Mouse (Mus musculus): ENCODE measurements around the gene Kif1a.
A peak's percentile ranks its signal among the peaks of the same experiment; 100 is the strongest.

The Kif1a gene

GRCm38 (mm10) chr1:93092582-93092981 is 9.2 kb downstream of the Kif1a start:
- DNase-seq, result no peak

- peak; percentile 28 for DNase-seq
These were observed 16.6 kb downstream of the Kif1a start for GRCm38 (mm10) chr1:93085136-93085535.

DNA sequence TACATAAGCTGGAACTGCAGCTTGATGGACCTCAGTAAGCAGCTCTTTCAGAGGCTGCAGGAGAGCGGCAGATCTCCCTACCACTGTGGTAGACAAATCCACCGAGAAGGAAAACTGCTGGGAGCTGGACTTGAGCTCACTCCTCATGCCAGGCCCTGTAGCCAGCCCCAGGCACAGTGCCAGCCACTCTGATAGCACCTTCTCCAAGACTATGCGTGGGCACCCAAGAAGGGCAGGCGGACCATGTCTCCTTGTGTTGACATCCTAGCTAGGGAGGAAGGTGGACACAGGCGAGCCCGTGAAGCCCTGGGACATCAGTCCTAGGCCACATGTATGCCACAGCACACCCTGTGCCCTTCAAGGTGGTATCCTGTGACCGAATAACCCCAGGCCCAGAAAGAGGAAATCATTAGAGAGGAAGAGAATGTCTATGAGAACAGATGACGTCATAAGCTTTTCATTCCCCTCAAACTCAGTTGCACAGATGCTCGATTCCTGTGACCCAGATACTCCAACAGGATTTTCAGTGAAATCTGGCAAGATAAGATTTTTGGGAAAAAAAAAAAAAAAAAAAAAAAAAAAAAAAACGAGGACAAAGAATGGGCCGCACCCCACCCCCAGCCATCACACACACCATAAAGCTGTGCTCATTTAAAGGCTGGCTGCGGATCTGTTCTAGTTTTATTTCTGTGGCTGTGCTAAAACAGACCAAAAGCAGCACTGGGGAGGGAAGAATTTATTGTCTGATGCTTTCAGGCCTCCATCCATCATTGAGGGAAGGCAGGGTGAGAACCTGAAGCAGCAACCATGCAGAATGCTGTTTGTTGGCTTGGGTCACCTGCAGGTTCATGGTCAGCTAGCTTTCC is 18.1 kb downstream of the Kif1a start:
- DNase-seq, result no peak

DNA sequence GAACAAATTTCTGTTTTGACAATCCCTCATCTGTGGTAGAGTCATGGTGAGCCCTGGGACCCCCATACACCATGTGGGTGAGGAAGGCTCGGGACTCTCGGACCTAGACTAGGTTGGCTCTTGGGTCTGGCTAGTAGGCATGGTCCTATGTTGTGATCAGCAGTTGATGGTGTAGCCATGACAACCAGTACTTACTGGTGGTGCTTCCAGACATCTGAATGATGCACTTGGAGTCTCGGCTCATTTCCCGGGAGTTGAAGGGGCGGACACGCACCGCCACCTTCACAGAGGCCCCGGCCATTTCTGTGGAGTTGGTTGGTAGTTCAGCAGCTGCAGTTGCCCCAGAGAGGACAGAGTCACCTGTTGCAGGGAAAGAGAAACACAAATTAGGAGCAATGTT is 19.6 kb downstream of the Kif1a start:
- no peak for DNase-seq

GRCm38 (mm10) chr1:93080930-93081589 is 20.7 kb downstream of the Kif1a start:
- peak; percentile 64 for DNase-seq

GRCm38 (mm10) chr1:93079602-93080001 is 22.1 kb downstream of the Kif1a start:
- no peak for DNase-seq

GRCm38 (mm10) chr1:93072279-93072865 is 29.4 kb downstream of the Kif1a start:
- peak; percentile 42 for DNase-seq

- peak; percentile 59 for DNase-seq
These were observed 30.2 kb downstream of the Kif1a start for GRCm38 (mm10) chr1:93071487-93071971.

DNA sequence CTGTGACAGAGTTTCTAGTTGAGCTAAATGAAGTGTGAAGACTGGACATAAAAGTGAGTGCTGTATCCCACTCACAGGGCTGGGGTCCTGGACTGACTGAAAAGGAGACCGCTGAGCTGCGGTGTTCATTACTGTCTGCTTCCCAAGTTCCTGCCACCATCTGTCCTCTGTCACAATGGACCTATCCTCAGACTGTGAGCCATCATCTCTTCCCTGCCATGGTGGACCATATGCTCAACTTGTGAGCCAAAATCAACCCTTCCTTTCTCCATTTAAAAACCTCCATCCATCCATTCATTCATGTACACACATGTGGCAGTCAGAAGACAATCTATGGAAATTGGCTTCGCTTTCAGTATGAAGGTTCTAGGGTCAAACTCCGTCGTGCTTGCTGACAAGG is 30.9 kb downstream of the Kif1a start:
- no peak for DNase-seq

DNA sequence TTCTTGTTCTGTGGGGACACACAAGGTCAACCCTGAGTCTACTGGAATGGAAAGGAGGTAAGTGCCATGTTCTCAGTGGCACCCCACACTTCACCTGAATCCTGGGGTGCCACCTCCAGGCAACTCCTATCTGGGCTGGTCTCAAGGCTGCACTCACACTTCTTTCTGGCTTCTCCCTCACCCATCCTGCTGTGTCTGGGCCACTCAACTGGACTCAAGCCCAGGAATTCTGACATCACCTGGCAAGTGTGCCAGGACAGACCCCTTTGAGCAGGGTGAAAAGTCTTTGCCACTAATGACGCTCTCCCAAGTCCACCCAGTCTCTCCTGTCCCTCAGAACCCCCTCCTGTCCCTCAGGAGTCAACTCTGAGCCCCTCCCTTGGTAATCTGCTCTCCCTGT is 33.2 kb downstream of the Kif1a start:
- no peak for DNase-seq

- no peak for DNase-seq
These were observed 36.1 kb downstream of the Kif1a start for GRCm38 (mm10) chr1:93065654-93066053.

GRCm38 (mm10) chr1:93063694-93064093 is 38.1 kb downstream of the Kif1a start:
- DNase-seq, result peak; percentile 62

- DNase-seq, result no peak
These were observed 50.5 kb downstream of the Kif1a start for GRCm38 (mm10) chr1:93051124-93051833.

DNA sequence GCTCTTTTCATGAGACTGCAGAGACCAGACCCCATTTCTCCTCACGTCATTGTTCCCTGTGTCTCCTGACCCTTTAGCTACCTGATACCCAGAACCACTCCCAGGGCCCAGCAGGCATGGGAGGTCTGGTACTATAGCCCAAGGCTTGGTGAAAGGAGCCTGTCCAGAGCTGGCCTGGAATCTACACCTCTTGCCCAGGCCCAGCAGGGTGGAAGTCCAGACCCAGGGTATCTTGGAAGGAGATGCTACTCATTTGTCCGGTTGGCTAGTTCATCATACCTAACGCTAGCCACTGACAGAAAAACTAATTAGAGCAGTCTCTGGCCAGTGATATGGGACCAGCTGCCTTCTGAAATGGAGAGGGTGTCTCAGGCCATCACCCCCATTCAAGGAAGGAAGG is 51.7 kb downstream of the Kif1a start:
- no peak for DNase-seq

- no peak for DNase-seq
These were observed 55.5 kb downstream of the Kif1a start for GRCm38 (mm10) chr1:93046153-93046789.

DNA sequence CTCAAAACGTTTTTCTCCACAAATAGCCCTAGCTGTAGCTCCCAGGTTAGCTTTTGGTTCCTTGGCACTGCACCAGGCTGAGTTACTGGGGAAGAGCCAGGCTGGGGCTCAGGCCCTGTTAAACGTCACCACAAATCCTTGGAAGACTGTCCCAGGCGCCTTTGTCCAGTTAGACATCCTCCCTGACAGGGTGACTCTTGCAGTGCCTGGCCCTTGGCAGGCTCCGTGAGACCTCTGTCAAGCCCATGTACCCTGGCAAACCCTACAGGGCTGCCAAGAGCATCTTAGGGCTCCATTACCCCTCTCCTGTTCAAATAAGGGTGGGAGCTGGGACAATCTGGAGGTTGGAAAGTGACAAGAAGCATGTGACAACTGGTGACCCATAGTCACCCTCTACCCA is 65.8 kb downstream of the Kif1a start:
- DNase-seq, result no peak

- DNase-seq, result no peak
These were observed 67.8 kb downstream of the Kif1a start for GRCm38 (mm10) chr1:93033989-93034388.

GRCm38 (mm10) chr1:93031199-93031598 is 70.6 kb downstream of the Kif1a start:
- no peak for DNase-seq

DNA sequence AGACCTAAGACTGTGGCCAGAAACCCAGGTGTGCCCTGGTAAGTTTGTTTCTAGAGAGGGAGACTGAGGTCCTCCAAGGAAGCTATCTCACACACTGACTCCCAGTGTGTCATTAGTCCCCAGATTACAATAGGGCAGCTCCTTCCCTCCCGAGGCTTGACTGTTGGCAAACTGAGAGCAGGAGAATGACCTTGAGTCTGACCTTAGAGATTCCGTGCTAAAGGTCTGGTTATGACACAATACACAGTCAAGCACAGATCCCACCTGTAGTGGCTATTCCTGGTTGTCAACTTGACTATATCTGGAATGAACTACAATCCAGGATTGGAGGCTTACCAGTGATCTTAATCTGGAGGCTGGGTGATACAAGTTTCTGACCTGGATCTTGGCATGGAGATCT is 71.7 kb downstream of the Kif1a start:
- DNase-seq, result no peak

GRCm38 (mm10) chr1:93029387-93029786 is 72.4 kb downstream of the Kif1a start:
- peak; percentile 52 for DNase-seq

GRCm38 (mm10) chr1:93026600-93026999 is 75.2 kb downstream of the Kif1a start:
- no peak for DNase-seq

GRCm38 (mm10) chr1:93020602-93021001 is 81.1 kb downstream of the Kif1a start:
- no peak for DNase-seq

DNA sequence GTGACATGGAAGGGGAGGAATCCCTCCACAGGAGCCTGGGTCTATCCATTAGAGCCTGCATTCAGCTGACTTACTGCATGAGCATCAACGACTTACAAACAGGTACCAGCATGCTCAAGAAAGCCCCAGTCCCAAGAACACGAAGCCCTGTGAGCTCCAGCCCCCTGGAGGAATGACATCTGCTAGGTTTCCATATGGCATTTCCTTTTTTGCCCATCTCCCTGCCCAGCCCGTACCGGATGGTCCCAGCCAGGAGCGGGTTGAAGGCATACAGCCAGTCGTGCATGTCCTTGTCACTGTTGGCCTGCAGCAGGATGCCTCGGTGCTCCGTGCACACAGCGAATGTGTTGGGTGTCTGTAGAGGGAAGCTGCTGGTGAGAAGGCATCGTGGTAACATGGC is 83.0 kb downstream of the Kif1a start:
- DNase-seq, result no peak
